Mouse (Mus musculus): Measurements from ENCODE around the gene Lrrc49.
A peak's percentile ranks its signal among the peaks of the same experiment; 100 is the strongest.

Gene Lrrc49

DNA sequence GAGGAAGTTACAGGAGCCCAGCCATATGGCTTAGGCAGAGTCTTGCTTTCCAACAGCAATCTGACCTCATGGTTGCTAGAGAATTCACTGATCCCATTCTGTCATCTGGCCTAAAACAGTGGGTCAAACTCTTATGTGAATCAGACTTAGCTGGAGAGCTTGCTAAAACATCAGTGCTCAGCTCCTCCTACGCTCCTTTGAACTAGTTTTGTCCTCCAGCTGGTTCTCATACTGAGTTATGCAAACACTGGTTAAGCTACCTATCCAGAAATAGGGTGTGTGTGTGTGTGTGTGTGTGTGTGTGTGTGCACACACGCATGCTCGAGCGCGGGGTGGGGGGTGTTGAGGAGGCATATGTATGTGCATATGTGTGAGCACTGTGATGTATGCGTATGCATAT, 15.4 kb downstream of the Lrrc49 start:
- no peak for DNase-seq

DNA sequence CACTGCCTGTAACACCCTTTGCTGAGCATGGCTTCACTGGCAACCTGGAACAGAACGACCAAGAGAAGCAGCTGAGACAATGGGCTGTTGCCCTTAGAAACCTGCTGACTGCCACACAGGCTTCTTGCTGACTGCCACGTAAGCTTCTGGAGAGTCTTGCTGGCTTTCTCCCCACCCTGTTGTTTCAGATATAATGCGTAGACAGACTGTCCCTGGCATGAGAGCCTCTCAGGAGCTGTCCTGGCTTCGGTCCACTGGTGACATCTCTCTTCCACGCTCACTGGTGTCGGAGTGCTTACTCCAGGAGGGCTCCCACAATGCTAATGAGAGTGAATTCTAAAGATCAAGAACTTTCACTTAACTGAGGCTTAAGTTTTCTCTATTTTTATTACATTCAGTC, 19.1 kb downstream of the Lrrc49 start:
- no peak for DNase-seq

DNA sequence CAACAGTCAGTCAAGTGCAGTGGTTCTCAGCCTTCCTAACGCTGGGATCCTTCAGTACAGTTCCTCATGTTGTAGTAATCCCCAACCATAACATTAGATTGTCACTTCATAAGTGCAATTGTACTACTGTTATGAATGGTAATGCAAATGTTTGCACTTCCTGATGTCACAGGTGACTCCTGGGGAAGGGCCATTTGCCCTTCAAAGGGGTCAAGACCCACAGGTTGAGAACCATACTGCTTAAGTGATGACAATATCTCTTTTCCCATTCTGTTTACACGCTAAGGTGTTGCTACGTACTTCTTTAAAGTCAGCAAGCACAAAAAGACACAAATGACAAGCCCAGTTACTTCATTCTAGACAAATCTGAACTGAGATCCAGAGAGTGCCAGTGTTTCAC, 22.4 kb downstream of the Lrrc49 start:
- no peak for DNase-seq

DNA sequence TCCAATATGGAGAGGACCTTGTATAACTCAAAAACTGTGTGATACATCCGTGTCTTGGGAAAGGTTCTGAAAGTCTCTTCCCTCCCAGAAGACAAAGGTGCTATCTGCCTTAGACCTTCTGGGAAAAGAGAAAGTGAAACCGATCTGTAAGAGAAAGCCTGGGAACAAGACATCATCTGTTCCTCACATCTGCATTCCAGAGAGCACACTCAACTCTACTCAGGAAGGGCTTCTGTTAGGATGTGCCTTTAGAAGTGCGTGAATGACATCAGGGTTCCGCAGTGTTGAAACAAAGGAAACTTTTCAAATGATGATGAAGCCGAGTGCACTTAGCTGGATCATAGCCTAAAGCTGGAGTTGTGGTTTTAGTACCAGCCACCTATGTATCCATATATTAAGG, 23.1 kb downstream of the Lrrc49 start:
- no peak for DNase-seq

DNA sequence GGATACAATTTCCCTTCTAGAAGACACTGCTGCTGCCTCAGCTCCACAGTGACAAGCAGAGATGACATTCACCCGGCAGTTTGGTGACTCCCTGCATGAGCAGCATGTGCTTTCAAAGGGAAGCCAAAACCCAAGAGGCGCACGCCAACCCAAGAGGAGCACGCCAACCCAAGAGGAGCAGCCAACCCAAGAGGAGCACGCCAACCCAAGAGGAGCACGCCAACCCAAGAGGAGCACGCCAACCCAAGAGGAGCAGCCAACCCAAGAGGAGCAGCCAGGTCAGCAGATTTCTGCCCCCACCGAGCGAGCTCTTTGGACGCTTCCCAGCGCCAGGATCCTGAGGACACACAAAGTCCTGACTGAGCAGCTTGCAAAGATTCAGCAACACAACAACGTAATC, 23.6 kb downstream of the Lrrc49 start:
- DNase-seq = peak; percentile 53

DNA sequence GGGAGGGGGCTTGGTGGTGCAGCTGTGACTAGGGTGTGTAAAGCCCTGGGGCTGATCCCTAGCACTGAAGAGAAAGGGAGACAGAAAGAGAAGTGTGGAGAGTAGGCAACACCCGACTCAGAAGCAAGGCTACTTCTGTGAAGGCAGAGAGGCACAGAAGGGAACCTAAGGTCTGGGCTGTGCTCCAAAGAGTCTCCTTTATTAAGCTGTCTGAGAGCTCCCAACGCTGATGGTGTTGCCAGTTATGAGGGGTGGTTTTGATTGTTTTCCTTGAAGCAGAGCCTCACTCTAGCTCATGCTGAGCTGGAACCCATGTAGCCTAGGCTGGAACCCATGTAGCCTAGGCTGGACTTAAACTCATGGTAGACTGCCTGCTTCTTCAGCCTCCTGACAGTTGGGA, 25.0 kb downstream of the Lrrc49 start:
- no peak for DNase-seq

DNA sequence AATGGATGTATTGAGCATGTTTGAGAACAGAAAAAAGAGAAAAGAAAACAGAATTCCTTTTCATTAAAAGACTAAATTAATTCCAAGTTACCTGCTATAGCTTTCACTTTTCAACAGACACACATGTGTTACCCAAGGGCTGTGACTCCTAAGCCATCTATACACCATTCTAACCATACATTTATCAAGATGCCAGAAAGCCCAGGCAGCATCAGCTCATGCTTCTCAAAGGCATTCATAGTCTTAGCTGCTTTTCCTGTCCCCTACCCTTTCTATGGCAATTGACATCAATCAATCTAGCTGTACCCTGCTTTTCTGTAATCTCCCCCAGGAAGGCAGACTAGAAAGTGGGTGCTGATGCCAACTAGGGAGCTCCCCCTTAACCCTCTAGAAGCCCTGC, 34.4 kb downstream of the Lrrc49 start:
- no peak for DNase-seq

DNA sequence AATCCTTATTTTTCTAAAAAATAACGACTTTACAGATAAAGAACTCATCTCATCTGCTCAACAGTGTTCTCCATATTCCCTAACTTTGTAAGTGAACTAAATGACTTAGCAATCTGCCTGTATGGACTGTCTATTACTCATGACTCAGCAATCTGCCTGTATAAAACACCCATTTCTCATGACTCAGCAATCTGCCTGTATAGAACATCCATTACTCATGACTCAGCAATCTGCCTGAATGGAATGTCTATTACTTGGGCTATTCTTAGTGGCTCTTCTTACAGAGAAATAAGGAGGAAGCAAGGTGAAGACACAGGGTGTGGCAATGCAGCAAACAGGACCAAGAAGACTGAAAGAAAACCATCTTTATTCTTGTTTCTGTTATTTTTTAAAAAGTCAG, 34.8 kb downstream of the Lrrc49 start:
- DNase-seq = no peak

DNA sequence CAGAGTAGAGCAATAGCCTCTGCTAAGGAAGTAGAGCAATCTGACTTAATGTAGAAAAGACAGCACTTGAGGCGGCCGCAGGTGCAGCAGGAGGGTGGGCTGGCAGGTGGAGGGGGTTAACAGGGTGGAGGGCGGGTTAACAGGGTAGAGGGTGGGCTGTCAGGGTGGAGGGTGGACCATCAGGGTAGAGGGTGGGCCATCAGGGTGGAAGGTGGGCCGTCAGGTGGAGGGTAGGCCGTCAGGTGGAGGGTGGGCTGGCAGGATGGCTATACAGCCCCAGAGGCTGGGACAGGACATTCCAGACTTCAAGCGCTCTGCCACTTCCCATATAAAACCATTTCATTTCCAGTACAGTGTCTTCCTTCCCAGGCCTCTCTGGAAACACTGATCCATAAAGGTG, 37.7 kb downstream of the Lrrc49 start:
- no peak for DNase-seq

DNA sequence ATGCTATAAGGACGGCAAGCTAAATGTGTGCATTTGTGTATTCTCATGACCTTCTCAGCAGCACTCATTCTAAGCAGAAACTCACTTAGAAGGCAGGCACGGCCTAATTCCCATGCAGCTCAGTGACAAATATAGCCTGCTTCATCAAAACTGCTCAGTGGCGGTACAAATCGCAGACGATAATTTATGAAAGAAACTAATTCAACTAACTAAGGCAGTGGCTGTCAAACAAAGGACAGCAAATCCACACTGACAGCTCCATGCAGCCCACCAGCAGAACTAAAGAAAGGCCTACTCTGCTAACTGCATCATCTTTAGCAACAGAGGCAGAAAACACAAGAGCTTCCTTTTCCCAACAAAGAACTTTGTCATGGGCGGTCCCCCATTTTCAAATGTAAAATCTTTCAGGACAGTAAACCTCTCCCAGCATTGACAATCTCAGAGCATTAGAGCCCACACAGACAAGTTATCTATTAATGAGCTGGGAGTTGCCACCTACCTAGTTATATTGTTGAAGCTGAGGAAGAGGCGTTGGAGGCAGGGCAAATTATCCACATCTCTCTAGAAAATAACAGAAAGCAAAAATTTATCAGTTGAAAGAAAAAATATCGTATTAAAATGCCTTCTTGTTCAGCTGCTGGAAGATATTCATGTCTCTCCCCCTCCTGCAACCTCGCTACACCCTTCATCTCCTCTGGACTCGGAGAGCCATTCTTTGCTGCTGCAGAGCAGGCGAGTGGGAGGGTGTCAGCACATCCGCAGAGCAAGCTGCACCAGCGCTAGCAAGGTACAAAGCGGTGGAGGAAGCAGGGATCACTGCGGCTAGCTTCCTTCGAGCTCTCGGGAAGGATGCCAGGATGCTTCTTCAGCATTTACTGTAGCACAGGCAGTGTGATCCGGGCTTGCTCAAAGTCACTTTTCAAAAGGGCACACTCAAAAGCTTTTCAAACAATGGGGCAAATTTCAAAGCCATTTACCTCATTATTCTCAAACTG, 38.7 kb downstream of the Lrrc49 start:
- DNase-seq = peak; percentile 58

DNA sequence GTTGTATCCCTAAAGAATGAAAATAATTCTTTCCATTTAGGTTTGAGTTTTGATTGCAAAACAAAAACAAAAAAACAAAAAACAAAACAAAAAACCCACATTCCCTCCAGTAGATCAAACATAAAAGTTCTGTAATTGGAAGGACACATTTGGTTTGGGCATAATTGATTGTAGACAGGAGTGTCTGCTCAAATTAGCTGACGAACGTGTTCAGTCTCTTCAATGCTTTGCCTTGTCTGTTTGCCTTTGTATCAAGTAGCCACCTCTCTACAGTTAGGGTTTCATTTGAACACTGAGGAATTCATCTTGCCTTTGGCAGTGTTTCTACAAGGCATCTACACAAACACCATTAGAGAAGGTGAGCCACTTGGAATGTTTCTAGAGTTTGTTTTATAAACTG, 54.4 kb downstream of the Lrrc49 start:
- no peak for DNase-seq

DNA sequence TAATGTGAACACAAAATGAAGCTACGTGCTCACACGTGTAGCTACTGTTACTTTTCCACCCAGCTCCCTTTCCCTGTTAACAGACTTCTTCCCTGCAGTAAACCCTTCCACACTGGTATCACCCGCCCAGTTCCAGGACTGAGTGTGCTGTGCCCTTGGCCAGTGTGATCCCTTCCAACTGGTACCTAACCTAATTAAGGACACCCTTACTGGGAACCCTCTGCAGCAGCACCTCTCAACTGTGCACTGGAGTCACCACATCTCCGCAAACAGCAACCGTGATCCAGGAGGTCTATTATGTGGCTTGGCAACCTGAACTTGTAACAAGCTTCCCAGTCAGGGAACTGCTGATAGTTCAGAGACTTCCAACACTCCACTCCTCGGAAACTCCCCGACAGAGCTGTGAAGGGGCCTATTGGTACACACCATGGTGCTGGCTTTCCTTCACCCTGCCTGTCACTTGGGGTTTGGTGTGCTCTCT, 61.6 kb downstream of the Lrrc49 start:
- DNase-seq = no peak

DNA sequence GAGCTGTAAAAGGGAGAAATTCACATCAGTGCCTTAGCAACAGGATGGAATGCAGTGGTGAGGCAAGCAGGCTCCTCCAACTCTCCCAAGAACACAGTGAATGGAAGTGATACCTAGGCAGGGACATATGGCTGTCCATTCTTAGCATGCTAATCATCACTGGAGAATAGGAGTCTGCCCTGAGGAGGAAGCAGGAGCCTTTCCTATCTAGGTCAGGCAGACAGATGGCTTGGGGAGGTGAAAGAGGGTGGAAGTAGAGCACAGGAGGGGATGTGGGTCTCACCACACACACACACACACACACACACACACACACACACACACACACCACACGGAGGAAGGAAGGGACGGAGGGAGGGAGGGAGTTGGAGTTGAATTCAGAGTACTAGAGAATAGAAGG, 62.1 kb downstream of the Lrrc49 start:
- peak; percentile 21 for DNase-seq

DNA sequence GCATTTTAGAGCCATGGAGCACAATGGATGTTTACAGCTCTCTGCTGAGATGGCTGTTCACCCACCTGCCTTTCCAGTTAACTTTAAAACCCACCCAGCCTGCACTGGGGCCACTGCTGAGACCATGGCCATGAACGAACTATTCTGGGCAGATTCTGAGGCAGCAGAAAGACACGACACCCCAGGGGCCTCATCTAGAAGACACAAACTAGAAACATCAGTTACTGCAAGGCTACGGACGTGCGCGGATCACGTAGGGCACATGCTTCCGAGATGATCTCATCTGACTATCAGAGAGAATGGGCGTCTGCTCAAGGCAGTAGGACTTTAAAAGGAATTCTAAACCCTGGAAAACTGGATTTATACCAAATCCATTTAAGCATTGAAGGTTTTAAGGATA, 71.0 kb downstream of the Lrrc49 start:
- DNase-seq = no peak

DNA sequence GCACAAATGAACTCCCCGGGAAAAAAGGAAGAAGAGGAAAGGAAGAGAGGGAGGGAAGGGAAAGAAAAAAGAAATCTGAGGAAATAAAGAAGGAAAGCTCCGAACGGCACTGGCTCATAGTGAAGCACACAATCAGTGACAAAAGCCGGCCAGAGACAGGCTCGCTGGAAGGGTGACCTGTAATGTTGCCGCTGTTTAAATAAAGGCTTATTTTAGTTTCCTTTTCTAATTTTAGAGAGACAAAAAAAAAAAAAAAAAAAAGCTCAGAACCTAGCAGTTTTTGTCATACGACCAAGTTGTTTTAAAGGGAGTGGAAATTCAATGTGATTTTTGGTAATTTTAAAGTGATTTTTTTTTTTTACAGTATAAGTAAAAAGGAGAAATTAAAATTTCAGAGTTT, 71.6 kb downstream of the Lrrc49 start:
- no peak for DNase-seq

DNA sequence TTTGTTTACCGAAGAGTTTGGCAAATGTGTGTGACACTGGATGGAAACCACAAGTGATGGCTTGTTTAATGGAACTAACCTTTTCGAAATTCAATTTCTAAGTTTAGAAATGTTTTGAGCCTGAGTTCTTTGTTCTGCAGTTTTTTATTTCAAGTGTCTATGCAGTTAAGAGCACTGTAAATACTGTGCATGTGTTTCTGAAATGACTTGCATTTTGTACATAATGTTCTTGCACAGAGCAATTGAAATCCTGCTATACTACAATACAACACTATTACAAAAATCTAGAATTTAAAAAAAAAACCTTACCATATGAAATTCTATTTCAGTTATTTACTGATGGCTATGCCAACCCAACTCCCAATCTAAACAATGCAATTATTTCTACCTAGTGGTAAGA, 75.7 kb downstream of the Lrrc49 start:
- no peak for DNase-seq

DNA sequence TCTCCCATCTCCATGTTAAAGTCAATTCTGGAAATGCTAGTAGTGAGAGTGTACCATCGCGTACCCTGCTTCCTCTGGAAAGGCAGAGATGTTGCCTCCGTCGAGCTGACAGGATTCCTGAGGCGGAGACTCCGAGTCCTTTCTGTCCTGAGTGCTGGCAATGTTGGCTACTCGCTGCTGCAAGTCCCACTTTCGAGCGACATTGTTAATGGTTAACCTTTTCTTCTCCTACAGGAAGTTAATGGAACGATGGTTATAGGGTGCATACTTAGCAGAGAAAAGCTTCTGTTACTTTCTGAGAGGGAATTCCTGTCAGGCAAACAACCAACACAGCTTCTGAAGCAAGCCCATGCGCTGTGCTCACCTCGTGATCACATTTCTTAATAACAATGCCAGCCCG, 77.8 kb downstream of the Lrrc49 start:
- no peak for DNase-seq

DNA sequence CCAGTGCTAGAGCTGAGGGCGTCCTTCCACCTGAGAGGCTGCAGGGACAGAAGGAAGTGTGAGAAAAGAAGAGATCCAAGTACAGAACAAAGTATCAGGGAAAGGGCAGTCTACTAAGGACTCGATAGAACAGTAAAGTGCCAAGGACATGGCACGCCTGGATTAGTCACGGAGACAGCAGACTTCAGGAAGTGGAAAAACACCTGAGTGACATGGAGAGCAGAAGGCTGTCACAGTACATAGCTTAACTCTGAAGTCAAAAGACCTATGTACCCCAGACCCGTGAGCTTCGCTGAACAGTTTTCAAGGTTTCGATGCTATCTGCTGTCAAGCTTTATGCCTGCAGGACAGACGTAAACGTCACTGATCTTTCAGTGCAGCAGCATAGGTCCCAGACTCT, 79.1 kb downstream of the Lrrc49 start:
- DNase-seq = no peak

DNA sequence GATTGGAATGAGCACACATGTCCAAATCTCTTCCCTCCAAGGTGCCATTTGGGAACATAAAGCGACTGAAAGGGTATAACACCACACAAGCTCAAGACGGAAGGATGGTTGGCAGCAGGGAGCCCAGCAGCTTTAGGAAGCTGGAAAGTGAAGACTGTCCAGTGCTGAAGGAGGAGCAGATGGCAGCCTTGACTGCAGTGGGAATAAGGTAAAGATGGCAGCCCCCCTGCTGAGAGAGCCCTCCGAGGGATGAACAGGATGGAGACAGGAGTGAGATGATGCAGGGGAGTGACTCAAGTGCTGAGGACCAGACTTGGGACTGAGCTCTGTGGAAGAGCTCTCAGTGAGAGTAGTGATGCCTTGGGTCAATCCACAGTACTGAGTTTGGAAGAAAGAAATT, 79.9 kb downstream of the Lrrc49 start:
- no peak for DNase-seq

DNA sequence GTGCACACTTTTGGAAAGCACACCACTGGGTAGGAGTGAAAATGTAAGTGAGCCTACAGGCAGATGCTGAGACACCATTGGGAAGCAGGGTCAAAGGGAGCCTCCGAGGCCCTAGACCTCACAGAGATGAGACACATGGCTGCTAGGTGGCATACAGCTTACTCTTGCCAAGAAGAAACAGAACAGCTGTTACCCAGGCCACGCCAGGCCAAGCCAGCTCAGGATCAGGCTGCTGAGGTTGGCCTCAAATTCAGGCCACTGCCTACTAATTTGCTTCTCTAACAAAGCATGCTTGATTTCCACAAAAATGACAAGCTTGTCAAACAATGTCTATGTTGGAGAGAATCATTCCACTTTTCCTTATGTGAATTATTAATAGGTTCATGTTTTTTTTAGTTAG, 83.0 kb downstream of the Lrrc49 start:
- DNase-seq = no peak

DNA sequence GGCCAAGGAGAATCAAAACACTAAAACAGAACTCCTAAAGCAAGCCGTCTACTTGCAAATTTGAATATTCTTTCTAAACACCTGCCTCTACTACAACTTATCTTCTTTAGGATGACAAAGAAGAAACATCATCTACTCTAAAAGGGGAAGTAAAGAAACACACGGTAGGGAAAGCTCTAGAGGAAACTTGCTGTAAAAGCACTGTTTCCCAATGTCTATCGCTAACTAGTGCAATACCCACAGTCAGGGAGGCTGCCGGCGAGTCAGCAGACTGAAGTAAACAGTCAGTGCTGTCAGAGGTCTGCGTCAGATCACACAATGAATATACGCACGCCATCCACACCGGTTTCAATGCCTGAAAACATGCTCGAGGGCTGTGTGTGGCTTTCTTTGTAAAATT, 86.0 kb downstream of the Lrrc49 start:
- no peak for DNase-seq

DNA sequence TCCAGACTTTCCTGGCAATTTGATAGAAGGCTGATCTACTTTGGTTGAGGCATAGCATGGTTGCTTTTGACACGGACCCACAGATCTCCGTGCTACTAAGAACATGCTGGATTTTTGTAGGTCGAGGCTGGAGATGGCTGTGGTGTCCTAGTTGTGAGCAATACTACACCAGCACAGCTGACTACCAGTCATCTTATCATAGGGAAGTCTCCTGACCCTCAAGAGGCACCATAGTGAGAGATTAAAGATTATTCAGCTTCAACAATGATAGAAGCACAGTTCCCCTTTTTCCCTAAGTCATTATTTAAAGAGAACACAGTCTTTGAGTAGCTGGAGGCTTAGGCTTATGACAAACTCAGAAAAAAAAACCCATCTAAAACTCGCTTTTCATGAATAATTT, 87.7 kb downstream of the Lrrc49 start:
- DNase-seq = no peak

DNA sequence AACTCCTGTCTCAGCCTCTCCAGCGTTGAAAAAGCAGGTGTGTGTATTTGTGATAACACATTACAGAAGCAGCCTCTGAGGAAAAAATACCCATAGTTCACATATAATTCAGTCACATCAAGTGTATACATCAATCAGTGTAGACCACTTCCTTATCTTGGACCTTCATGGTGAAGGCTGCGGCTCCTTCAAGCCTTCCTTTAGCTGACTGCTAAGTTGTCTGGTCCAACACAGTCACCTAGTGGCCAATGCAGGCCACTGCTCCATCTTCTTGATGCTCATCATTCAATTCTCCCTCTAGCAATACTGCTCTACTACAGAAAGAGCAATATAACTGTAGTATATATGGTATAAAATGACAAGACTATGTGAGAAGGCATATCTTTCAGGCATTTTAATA, 88.5 kb downstream of the Lrrc49 start:
- DNase-seq = peak; percentile 14

DNA sequence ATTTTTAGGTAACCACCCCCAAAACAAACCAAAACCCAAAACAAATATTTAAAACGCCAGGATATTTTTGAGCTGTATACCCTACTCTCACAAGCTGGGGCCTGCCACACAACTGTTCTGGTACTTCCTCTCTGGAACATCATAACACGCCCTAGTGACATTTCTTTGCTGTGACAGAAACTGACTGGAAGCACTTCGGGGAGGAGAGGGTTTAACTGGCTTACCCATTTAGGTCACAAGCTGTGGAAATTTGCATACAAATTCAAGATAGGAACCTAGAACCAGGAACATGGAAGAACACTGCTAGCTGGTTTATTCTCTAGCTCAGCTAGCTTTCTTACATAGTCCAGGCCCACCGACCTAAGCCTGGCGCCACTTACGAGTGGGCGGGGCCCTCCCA, 92.6 kb downstream of the Lrrc49 start:
- no peak for DNase-seq

DNA sequence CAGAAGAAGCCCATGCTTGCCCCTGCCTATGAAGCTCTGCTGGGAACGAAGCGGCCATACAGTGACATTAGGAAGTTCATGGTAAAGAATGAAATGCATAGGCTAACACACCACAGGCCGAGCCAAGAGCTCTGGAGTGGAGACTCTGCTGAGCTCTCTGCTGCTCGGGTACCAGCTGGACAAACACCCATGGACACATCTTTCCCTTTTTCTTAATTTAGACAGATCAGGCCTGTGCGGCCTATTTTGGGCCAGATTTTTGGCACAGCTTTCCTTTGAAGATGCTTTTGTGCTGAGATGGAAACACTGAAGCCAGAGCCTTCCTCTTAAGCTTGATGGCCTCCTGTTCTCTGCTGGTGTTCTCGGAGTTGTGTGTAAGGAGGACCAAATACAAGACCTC, 95.0 kb downstream of the Lrrc49 start:
- peak; percentile 33 for DNase-seq
